Comparison of ENCODE assay signal across 8 mouse cellular contexts in the genomic region with DNA sequence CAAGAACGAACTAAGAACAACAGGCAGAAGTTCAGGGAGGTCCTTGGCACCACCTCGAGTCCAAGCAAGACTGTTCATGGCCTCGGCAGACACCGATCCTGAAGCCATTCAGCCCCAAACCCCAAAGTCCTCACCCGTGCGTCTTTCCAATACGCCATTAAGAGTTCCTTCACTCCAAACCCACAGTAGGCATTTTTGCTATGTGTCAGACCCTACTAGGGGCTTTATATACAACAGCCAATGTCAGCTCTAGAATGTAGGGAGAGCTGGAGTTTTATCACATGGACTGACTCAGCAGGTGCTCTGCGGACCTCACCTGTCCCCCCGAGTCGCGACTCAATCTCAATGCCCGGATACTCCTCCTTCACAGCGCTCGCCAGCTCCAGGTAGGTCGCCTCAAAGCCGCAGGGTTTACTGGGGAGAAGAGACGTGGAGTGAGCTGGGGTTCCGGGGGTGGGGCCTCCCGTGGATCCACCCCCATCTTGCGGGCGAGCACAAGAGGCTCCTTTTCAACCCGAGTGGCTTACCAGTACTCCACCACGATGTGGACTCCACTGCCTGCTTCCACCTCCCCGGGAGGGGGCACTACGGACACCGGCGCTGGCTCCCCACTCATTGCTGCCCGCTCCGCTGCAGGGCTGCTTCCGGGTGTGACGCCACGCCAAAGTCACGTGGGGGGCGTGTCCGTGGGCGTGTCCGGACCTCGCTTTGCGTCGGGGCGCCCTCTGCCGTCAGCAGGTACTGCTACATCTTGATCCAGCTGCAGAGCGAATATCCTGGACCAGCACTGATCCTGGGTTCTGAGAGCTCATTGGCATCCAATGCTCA. TPM values are rescaled to one million over a fixed set of nuclear protein-coding genes. Genes with fewer than 3 reads are reported as not detected.
A peak's percentile ranks its signal among the peaks of the same experiment; 100 is the strongest.
DNase-seq lines count a peak whose midpoint lies in the region; ATAC-seq and TF ChIP-seq lines count a peak whose summit lies in the region.

A gene (minus strand): TSS at position 661 of the 828 bp plus-strand sequence.

- peak within 1 kb of the TSS; percentile 66 for H3K27ac ChIP-seq in forebrain, postnatal 0 days (ENCODE audit: low read depth, low read length)
- peak within 1 kb of the TSS; percentile 58 for H3K27ac ChIP-seq in lung, embryonic 15.5 days

- ATAC-seq in G1E (ENCODE audit: extremely low read depth, insufficient number of reproducible peaks, low FRiP score, poor library complexity, severe bottlenecking), result peak; percentile 78
- ATAC-seq in forebrain, postnatal 0 days, result peak; percentile 96
- peak; percentile 86 for ATAC-seq in lung, embryonic 15.5 days (ENCODE audit: borderline replicate concordance, extremely low read depth, low FRiP score, low TSS enrichment)

- peak within 1 kb of the TSS; percentile 86 for H3K4me3 ChIP-seq in G1E (ENCODE audit: low read depth, low read length)
- peak within 1 kb of the TSS; percentile 73 for H3K4me3 ChIP-seq in forebrain, postnatal 0 days (ENCODE audit: low read depth, low read length)
- H3K4me3 ChIP-seq in lung, embryonic 15.5 days, result peak within 1 kb of the TSS; percentile 66

- peaks cover 13% of the 10 kb centered on the region; the same call in 1 of the 2 replicates for H3K27me3 ChIP-seq in G1E (ENCODE audit: insufficient read depth, low read length)
- no peaks in the 10 kb centered on the region for H3K27me3 ChIP-seq in forebrain, postnatal 0 days (ENCODE audit: insufficient read depth, low read length)
- H3K27me3 ChIP-seq in lung, embryonic 15.5 days, result no peaks in the 10 kb centered on the region

- peak; percentile 90 for DNase-seq in G1E (ENCODE audit: low spot score)
- peak; percentile 92 to 99 for DNase-seq in cerebellum, adult 18-20 months
- DNase-seq in forebrain, postnatal 0 days, result peak; percentile 97
- peak; percentile 98 for DNase-seq in heart, postnatal 4 days
- peak; percentile 92 to 96 for DNase-seq in layer of hippocampus, adult 8-10 months (ENCODE audit: low spot score in 2 of 2)
- peak; percentile 85 for DNase-seq in ovary, adult 18-20 months (ENCODE audit: low spot score)
- DNase-seq in thymus, postnatal 0 days (ENCODE audit: low spot score), result peak; percentile 94

- 2% methylated on average over 43 of the region's 43 CpGs for WGBS in forebrain, postnatal 0 days
- WGBS in lung, embryonic 15.5 days, result 2% methylated on average over 43 of the region's 43 CpGs

- H3K4me1 ChIP-seq in G1E (ENCODE audit: insufficient read depth, low read depth, low read length), result peaks cover 12% of the 10 kb centered on the region
- peaks cover 7% of the 10 kb centered on the region; the same call in 1 of the 2 replicates for H3K4me1 ChIP-seq in forebrain, postnatal 0 days (ENCODE audit: insufficient read depth)
- H3K4me1 ChIP-seq in lung, embryonic 15.5 days, result peaks cover 8% of the 10 kb centered on the region

- peak; percentile 59 for TF ChIP-seq CTCF in G1E (IDR thresholded peaks at IDR 0.05; ENCODE audit: low read depth, low read length)
- peak; percentile 97 for TF ChIP-seq CTCF in forebrain, postnatal 0 days (IDR thresholded peaks at IDR 0.05; ENCODE audit: low read depth)

- no peaks in the 10 kb centered on the region for H3K9me3 ChIP-seq in G1E (replicated peaks)
- no peaks in the 10 kb centered on the region for H3K9me3 ChIP-seq in forebrain, postnatal 0 days (ENCODE audit: low read length)
- no peaks in the 10 kb centered on the region for H3K9me3 ChIP-seq in lung, embryonic 15.5 days

- H3K4me2 ChIP-seq in forebrain, postnatal 0 days (ENCODE audit: low read depth), result peak within 1 kb of the TSS; percentile 65
- H3K4me2 ChIP-seq in lung, embryonic 15.5 days, result peak within 1 kb of the TSS; percentile 88

- peak within 1 kb of the TSS; percentile 66 for H3K9ac ChIP-seq in forebrain, postnatal 0 days
- peak within 1 kb of the TSS; percentile 48 for H3K9ac ChIP-seq in lung, embryonic 15.5 days

- H3K36me3 ChIP-seq in G1E (replicated peaks), result peaks cover 18% of the 10 kb centered on the region
- H3K36me3 ChIP-seq in forebrain, postnatal 0 days (ENCODE audit: insufficient read depth), result peaks cover 5% of the 10 kb centered on the region; the same call in 1 of the 2 replicates
- peaks cover 33% of the 10 kb centered on the region for H3K36me3 ChIP-seq in lung, embryonic 15.5 days

RNA-seq across cellular contexts. Expression of the gene that starts here (rescaled TPM):
- total RNA-seq in G1E (2014; fragmentation: Nextera tagmentation), result 19.6 and 27.2 TPM in 2 replicates
- 63.9 and 75.0 TPM in 2 replicates for total RNA-seq in G1E (2017)
- polyA plus RNA-seq in G1E (2012), result 44.3 and 45.5 TPM in 2 replicates
- total RNA-seq in forebrain, postnatal 0 days (2014; rRNA removed), result 73.1 and 105 TPM in 2 replicates
- polyA plus RNA-seq in forebrain, postnatal 0 days (2015; fragmentation: Nextera tagmentation; extraction: Ambion mirVana), result 272 and 326 TPM in 2 replicates
- 10 to 100 TPM; 46.9 to 49.0 TPM for total RNA-seq in heart, postnatal 4 days (2021)
- 10 to 100 TPM; 83.9 to 93.8 (median 89.8) TPM for total RNA-seq in layer of hippocampus, adult 8-10 months (2022)
- polyA plus RNA-seq in lung, embryonic 15.5 days (2015; fragmentation: Nextera tagmentation; extraction: Ambion mirVana), result 76.8 and 78.0 TPM in 2 replicates
- polyA plus RNA-seq in thymus, postnatal 0 days (2015; fragmentation: Nextera tagmentation; extraction: Ambion mirVana), result 227 and 241 TPM in 2 replicates

Comparison
In these comparisons a context has a peak if more than half of its experiments do, and no peak if none do; other contexts are left out.
1. Peak in every context shown above with its lines: DNase-seq, ATAC-seq, H3K4me3 ChIP-seq and H3K27ac ChIP-seq.